Mouse (Mus musculus) MEL (cell line): Measurements from ENCODE around the gene Lrfn3.

ENCODE experiments used
- CTCF ChIP-seq, 3 experiments: IDR thresholded peaks in 2 of 3; conservative IDR thresholded peaks in 1 of 3; 2 replicates each; pipeline ENCODE4 v1.5.1; 2011 to 2012; ENCODE audit warnings: low read length in 3 of 3, low read depth in 2 of 3, mild to moderate bottlenecking in 2 of 3, improper control_type of control experiment in 1 of 3, inconsistent platforms in 1 of 3, mixed read lengths in 1 of 3, moderate library complexity in 1 of 3; ENCODE audit not compliant: control insufficient read depth in 1 of 3, insufficient read depth in 1 of 3, poor library complexity in 1 of 3, severe bottlenecking in 1 of 3
- GATA1 ChIP-seq: IDR thresholded peaks from 2 replicates; pipeline ENCODE4 v1.6.1; 2011; ENCODE audit warnings: low read depth, low read length, improper control_type of control experiment
- HCFC1 ChIP-seq: IDR thresholded peaks from 2 replicates; pipeline ENCODE4 v1.6.1; 2012; ENCODE audit warnings: low read depth, mild to moderate bottlenecking, inconsistent platforms, low read length, improper control_type of control experiment, moderate library complexity
- MYC ChIP-seq: IDR thresholded peaks from 2 replicates; pipeline ENCODE4 v1.6.1; 2011; ENCODE audit warnings: low read depth, mild to moderate bottlenecking, low read length, improper control_type of control experiment, moderate library complexity
- NELFE ChIP-seq: IDR thresholded peaks from 2 replicates; pipeline ENCODE4 v1.6.1; 2011; ENCODE audit warnings: low read depth, low read length, improper control_type of control experiment
- POLR2A ChIP-seq, 2 experiments: IDR thresholded peaks; 2 replicates each; pipeline ENCODE4 v1.6.1; 2011 to 2012; ENCODE audit warnings: low read length in 2 of 2, mild to moderate bottlenecking in 2 of 2, control low read depth in 1 of 2, improper control_type of control experiment in 1 of 2, low read depth in 1 of 2, moderate library complexity in 1 of 2; ENCODE audit not compliant: control insufficient read depth in 1 of 2, insufficient read depth in 1 of 2, poor library complexity in 1 of 2
- TBP ChIP-seq: IDR thresholded peaks from 2 replicates; pipeline ENCODE4 v1.8.0; 2011; ENCODE audit warnings: low read depth, low read length, improper control_type of control experiment
- USF1 ChIP-seq: IDR thresholded peaks from 2 replicates; pipeline ENCODE4 v1.6.1; 2014; ENCODE audit warnings: low read depth, mild to moderate bottlenecking, inconsistent platforms, low read length, improper control_type of control experiment, moderate library complexity
- ZMIZ1 ChIP-seq: IDR thresholded peaks from 2 replicates; pipeline ENCODE4 v1.6.1; 2012; ENCODE audit warnings: low read depth, mild to moderate bottlenecking, inconsistent platforms, low read length, improper control_type of control experiment, moderate library complexity

GRCm38 (mm10) chr7:30310136-30310535 is 52.4 kb downstream of the Lrfn3 start:
- TF ChIP-seq GATA1 (no peak), USF1 (no peak), CTCF (IDR thresholded peaks at IDR 0.05 in 2 of 3, conservative IDR thresholded peaks at IDR 0.05 in 1 of 3; ENCODE audit: control insufficient read depth in 1 of 3, insufficient read depth in 1 of 3, low read depth in 2 of 3, low read length in 3 of 3, poor library complexity in 1 of 3, severe bottlenecking in 1 of 3) (no peak), MYC (no peak), ZMIZ1 (no peak), HCFC1 (no peak), NELFE (no peak), TBP (no peak), POLR2A (IDR thresholded peaks at IDR 0.05; ENCODE audit: control insufficient read depth in 1 of 2, insufficient read depth in 1 of 2, low read depth in 1 of 2, low read length in 2 of 2, poor library complexity in 1 of 2) (no peak)
